Mouse (Mus musculus) heart, embryonic 14.5 days (tissue): Measurements from ENCODE around the gene Ccdc188. TPM values are rescaled to one million over a fixed set of nuclear protein-coding genes. Genes with fewer than 3 reads are reported as not detected.

ENCODE experiments used
- ATAC-seq: fragments of 200-750 bp; cut with Nextera tagmentation; 2 replicates; pipeline ENCODE4 v1.8.0; 2017; ENCODE audit warnings: low read depth, moderate TSS enrichment; ENCODE audit not compliant: insufficient number of reproducible peaks, insufficient read depth, low FRiP score
- H3K27ac ChIP-seq, 2 experiments: fragments of 200-500 bp in 1 of 2; fragments of 300-500 bp in 1 of 2; sonication (generic) in 1 of 2; replicated peaks in 1 of 2; 2 replicates each; pipeline ENCODE4 v1.5.1; 2012 to 2014; ENCODE audit warnings: low read depth in 2 of 2, low read length in 2 of 2, control low read depth in 1 of 2, mild to moderate bottlenecking in 1 of 2, mixed read lengths in 1 of 2; ENCODE audit not compliant: control insufficient read depth in 1 of 2, insufficient read depth in 1 of 2
- H3K27me3 ChIP-seq: fragments of 300-500 bp; sonication (generic); 2 replicates; pipeline ENCODE4 v1.6.1; 2014; ENCODE audit warnings: mild to moderate bottlenecking, low read length, control low read depth; ENCODE audit not compliant: control insufficient read depth, insufficient read depth
- H3K36me3 ChIP-seq: fragments of 300-500 bp; sonication (generic); 2 replicates; pipeline ENCODE4 v1.6.1; 2014; ENCODE audit warnings: mild to moderate bottlenecking, control low read depth, low read length, mixed read lengths; ENCODE audit not compliant: control insufficient read depth, insufficient read depth
- H3K4me1 ChIP-seq, 2 experiments: fragments of 200-500 bp in 1 of 2; fragments of 300-500 bp in 1 of 2; sonication (generic) in 1 of 2; 2 replicates each; pipeline ENCODE4 v1.6.1; 2012 to 2014; ENCODE audit warnings: low read length in 2 of 2, control low read depth in 1 of 2, mixed read lengths in 1 of 2; ENCODE audit not compliant: control insufficient read depth in 2 of 2, insufficient read depth in 2 of 2
- H3K4me2 ChIP-seq: fragments of 300-500 bp; sonication (generic); 2 replicates; pipeline ENCODE4 v1.6.1; 2014; ENCODE audit warnings: mild to moderate bottlenecking, low read length
- H3K4me3 ChIP-seq, 2 experiments: fragments of 200-500 bp in 1 of 2; fragments of 300-500 bp in 1 of 2; sonication (generic) in 1 of 2; 2 replicates each; pipeline ENCODE4 v1.5.1; 2012 to 2014; ENCODE audit warnings: low read length in 2 of 2, mild to moderate bottlenecking in 2 of 2, control low read depth in 1 of 2, low read depth in 1 of 2, moderate library complexity in 1 of 2; ENCODE audit not compliant: control insufficient read depth in 1 of 2, insufficient read depth in 1 of 2
- H3K9ac ChIP-seq: fragments of 300-500 bp; sonication (generic); 2 replicates; pipeline ENCODE4 v1.6.1; 2014; ENCODE audit warnings: mild to moderate bottlenecking, low read length
- H3K9me3 ChIP-seq: fragments of 300-500 bp; sonication (generic); 2 replicates; pipeline ENCODE4 v1.6.1; 2016; ENCODE audit warnings: low read length, control low read depth; ENCODE audit not compliant: control insufficient read depth
- WGBS: fragments of 180-500 bp; shearing (Covaris S2); extraction: QIAGEN DNeasy Blood & Tissue Kit; methylation state at CpG from one replicate; pipeline ENCODE4 v1.1.7; 2014; 5-methylcytosine and 5-hydroxymethylcytosine counted together
- polyA plus RNA-seq: library from polyadenylated mRNA; unstranded; fragments of >200 nt; fragmentation: Nextera tagmentation; extraction: Ambion mirVana; gene quantifications from 2 replicates; pipeline ENCODE4 v1.2.1, GENCODE M21; 2014

The Ccdc188 gene
- polyA plus RNA-seq, 1 experiment from 2014 or later, result 0.30 TPM

DNA sequence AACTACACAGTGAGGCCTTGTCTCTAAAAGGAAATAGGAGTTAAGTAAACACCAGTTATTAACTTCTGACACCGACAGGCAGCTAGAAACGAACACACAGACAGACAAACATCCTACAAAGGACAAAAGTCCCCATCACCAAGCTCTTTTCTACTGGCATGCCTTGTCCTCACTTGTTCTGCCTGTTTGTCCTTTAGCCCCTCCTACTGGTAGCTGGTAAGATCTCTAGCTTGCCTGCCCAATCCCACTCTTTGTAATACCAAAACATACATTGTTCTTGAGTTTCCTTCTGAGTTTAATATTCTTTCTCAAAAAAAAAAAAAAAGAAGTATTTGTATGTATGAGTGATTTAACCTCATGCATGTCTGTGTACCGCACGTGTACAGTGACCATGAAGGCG, 50.5 kb downstream of the Ccdc188 start:
- no peak for ATAC-seq
- Histone ChIP-seq H3K4me3 (no peak overlapping the region), H3K27ac (no peak overlapping the region), H3K27me3 (no peaks in the 10 kb centered on the region), H3K4me2 (no peak overlapping the region), H3K9ac (no peak overlapping the region), H3K9me3 (no peaks in the 10 kb centered on the region), H3K4me1 (no peaks in the 10 kb centered on the region), H3K36me3 (peaks cover 97% of the 10 kb centered on the region)
- WGBS, result 88% methylated on average over 5 of the region's 5 CpGs

Other genes with a start within 250 kb of the Ccdc188 start
- not detected in 2 replicates for gene Vpreb2, start 237.5 kb upstream of the Ccdc188 start, polyA plus RNA-seq
- gene Dgcr6, start 165.0 kb upstream of the Ccdc188 start, polyA plus RNA-seq, result 58.5 and 64.2 TPM in 2 replicates
- gene Prodh, start 127.7 kb upstream of the Ccdc188 start, polyA plus RNA-seq, result 6.9 and 7.4 TPM in 2 replicates
- gene Rtn4r, start 90.2 kb upstream of the Ccdc188 start, polyA plus RNA-seq, result 0.43 and 1.00 TPM in 2 replicates
- 16.4 and 22.5 TPM in 2 replicates for gene Zdhhc8, start 17.3 kb downstream of the Ccdc188 start, polyA plus RNA-seq
- 39.8 and 48.4 TPM in 2 replicates for gene Trmt2a, start 30.8 kb downstream of the Ccdc188 start, polyA plus RNA-seq
- 354 and 357 TPM in 2 replicates for gene Ranbp1, start 30.9 kb downstream of the Ccdc188 start, polyA plus RNA-seq
- gene Gm49776, start 40.4 kb downstream of the Ccdc188 start, polyA plus RNA-seq, result 0.88 and 3.6 TPM in 2 replicates
- 20.9 and 22.0 TPM in 2 replicates for gene Dgcr8, start 71.4 kb downstream of the Ccdc188 start, polyA plus RNA-seq
- gene Tango2, start 130.2 kb downstream of the Ccdc188 start, polyA plus RNA-seq, result 65.0 and 67.9 TPM in 2 replicates
- 31.8 and 32.3 TPM in 2 replicates for gene Arvcf, start 130.3 kb downstream of the Ccdc188 start, polyA plus RNA-seq
- gene Txnrd2, start 208.5 kb downstream of the Ccdc188 start, polyA plus RNA-seq, result 34.0 and 34.7 TPM in 2 replicates
- gene Comt, start 209.0 kb downstream of the Ccdc188 start, polyA plus RNA-seq, result 110 and 112 TPM in 2 replicates